Mouse (Mus musculus): ENCODE results near the gene Ckap5. TPM values are rescaled to one million over a fixed set of nuclear protein-coding genes. Genes with fewer than 3 reads are reported as not detected.

Gene Ckap5
- polyA plus RNA-seq, 1 experiment from 2014 or later = 84.9 TPM

DNA sequence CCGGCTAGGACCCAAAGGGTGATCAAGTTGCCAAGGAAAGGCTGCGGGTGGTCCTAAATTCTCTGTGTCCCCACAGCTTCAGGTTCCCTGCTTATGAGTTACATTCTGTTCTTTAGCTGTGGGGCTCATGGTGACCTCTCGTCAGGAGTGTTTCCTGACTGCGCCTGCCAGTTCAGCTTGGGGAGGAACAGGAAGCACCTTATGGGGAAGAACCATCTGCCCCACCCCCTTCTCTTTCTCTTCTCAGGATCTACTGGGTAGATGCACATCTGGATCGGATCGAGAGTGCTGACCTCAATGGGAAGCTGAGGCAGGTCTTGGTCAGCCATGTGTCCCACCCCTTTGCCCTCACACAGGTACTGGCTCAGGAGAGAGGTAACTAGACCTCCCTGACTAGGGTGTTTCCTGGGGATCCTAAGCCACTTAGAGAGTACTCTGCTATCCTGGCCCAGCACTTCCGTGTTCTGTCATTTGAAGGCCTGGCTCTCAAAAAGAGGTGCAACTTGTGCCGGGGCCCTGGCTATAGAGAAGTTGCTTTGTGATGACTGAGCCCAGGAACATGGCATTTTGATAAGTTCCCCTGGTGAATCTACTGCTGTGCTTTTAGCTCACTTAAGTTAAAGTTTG lies 28.4 kb upstream of the Ckap5 start:
- H3K27ac ChIP-seq (ENCODE audit: low read length) = no peak overlapping the region
- peaks cover 64% of the 10 kb centered on the region for H3K36me3 ChIP-seq (ENCODE audit: control insufficient read depth, insufficient read depth, low read length)
- no peaks in the 10 kb centered on the region for H3K4me1 ChIP-seq (replicated peaks; ENCODE audit: control insufficient read depth, insufficient read depth, low read length)
- H3K27me3 ChIP-seq (ENCODE audit: control insufficient read depth, insufficient read depth, low read depth, low read length) = no peaks in the 10 kb centered on the region
- H3K9me3 ChIP-seq (ENCODE audit: control insufficient read depth, low read length) = no peaks in the 10 kb centered on the region
- 85% methylated on average over 8 of the region's 8 CpGs for WGBS
- no peak for ATAC-seq (ENCODE audit: low read depth)
- H3K4me2 ChIP-seq (ENCODE audit: low read depth, low read length) = no peak overlapping the region
- no peak overlapping the region for H3K4me3 ChIP-seq (ENCODE audit: low read length)
- no peak overlapping the region for H3K9ac ChIP-seq (ENCODE audit: low read length)

DNA sequence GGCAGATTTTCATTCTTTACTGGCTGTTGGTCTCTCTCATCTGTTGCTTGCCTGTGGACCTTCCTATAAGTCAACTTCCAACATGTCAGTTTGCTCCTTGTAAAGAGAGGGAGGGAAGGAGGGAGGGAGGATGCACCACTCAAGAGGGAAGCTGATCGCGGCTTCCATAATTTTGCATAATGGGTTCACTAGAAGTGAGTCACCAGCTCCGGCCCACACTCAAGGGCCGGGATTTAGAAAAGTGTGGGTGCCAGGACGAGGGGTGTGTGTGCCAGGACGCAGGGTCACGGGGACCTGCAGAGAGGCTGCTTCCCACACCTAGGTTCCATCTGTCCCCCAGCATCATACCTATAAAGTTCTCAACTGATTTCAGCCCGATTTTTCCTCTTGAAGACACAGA lies 18.5 kb upstream of the Ckap5 start:
- peaks cover 64% of the 10 kb centered on the region for H3K36me3 ChIP-seq (ENCODE audit: control insufficient read depth, insufficient read depth, low read length)

DNA sequence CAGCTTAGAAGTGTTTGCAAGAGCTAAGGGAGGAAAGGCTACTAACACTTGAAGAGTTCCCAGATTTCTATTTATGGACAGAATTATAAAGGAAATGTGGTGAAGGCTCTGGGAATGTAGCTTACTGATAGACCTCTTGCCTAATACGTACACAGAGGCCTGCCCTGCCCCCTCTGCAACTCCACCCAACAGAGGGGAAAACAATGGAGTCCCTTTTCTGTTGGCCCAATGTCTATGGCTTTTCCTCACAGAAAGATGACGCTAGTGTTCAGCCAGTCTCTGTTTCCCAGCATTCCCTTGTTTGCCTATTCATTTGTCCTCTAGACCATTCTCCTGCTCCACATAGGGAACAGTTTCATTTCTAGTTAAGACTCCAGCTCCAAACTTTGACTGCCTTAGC lies 9.4 kb upstream of the Ckap5 start:
- 4% methylated on average over 2 of the region's 2 CpGs for WGBS
- Histone ChIP-seq H3K36me3 (ENCODE audit: control insufficient read depth, insufficient read depth, low read length) (peaks cover 7% of the 10 kb centered on the region), H3K9me3 (ENCODE audit: control insufficient read depth, low read length) (no peaks in the 10 kb centered on the region), H3K4me1 (replicated peaks; ENCODE audit: control insufficient read depth, insufficient read depth, low read length) (no peaks in the 10 kb centered on the region), H3K4me3 (ENCODE audit: low read length) (no peak overlapping the region), H3K4me2 (ENCODE audit: low read depth, low read length) (no peak overlapping the region), H3K9ac (ENCODE audit: low read length) (no peak overlapping the region), H3K27ac (ENCODE audit: low read length) (no peak overlapping the region), H3K27me3 (ENCODE audit: control insufficient read depth, insufficient read depth, low read depth, low read length) (no peaks in the 10 kb centered on the region)
- peak; percentile 75 for ATAC-seq (ENCODE audit: low read depth)

More for the DNA sequence above, 18.5 kb upstream of the Ckap5 start:
- Histone ChIP-seq H3K27me3 (ENCODE audit: control insufficient read depth, insufficient read depth, low read depth, low read length) (no peaks in the 10 kb centered on the region), H3K4me2 (ENCODE audit: low read depth, low read length) (no peak overlapping the region), H3K9me3 (ENCODE audit: control insufficient read depth, low read length) (no peaks in the 10 kb centered on the region), H3K4me1 (replicated peaks; ENCODE audit: control insufficient read depth, insufficient read depth, low read length) (no peaks in the 10 kb centered on the region), H3K27ac (ENCODE audit: low read length) (no peak overlapping the region), H3K9ac (ENCODE audit: low read length) (no peak overlapping the region), H3K4me3 (ENCODE audit: low read length) (no peak overlapping the region)
- ATAC-seq (ENCODE audit: low read depth) = no peak
- WGBS = 90% methylated on average over 8 of the region's 8 CpGs

DNA sequence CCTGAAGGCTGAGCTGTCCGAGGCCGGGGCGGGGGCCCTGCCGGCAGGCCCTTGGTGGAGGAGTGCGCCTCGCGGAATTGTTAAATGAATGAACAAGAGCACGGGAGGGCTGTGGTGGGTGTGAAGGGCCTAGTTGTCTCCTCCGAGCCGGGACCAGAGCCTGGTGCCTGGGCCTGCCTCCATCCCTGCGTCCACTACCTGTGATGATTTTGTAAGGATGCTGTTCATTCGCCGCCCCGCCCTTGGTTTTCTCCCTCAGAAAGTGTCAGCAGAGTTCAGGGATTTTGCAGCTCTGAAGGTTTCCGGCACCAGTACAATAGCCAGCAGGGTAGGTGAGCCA lies 555 bp downstream of the Ckap5 start:
- H3K4me2 ChIP-seq (ENCODE audit: low read depth, low read length) = peak overlapping the region; percentile 78
- WGBS = under 1% methylated on average over 14 of the region's 15 CpGs

DNA sequence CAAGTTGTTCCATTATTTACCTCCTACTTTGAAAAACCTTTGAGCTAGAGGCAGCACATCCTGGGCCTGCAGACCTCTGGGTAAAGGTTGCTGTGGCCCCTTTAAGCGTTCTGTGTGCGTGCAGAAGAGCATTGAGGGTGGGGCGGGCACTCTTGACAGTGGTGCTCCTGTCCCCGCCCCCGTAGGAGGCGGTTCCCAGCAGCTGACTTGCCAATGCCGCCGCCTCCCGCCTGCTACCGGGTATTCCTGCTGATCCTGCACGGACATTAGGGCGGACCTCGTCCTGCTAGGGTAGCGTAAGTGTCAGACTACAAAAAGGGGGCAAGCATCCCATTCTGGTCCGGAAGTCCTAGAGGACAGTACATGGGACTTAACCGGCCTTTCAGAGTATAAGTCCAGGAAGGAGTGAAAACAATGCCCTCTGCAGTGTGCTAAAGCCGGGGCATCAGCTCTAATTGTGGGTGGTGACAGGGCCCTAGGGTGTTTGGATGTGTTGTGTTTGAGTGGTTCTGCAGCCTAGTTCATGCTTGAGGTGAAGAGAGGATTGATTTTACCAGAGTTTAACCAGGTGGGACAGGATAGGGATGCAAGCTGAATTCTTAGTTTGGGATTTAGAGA lies 11.1 kb downstream of the Ckap5 start:
- Histone ChIP-seq H3K4me3 (ENCODE audit: low read length) (peak overlapping the region; percentile 45), H3K9me3 (ENCODE audit: control insufficient read depth, low read length) (no peaks in the 10 kb centered on the region), H3K27me3 (ENCODE audit: control insufficient read depth, insufficient read depth, low read depth, low read length) (no peaks in the 10 kb centered on the region), H3K27ac (ENCODE audit: low read length) (no peak overlapping the region), H3K4me1 (replicated peaks; ENCODE audit: control insufficient read depth, insufficient read depth, low read length) (peaks cover 12% of the 10 kb centered on the region), H3K36me3 (ENCODE audit: control insufficient read depth, insufficient read depth, low read length) (no peaks in the 10 kb centered on the region), H3K9ac (ENCODE audit: low read length) (peak overlapping the region; percentile 59), H3K4me2 (ENCODE audit: low read depth, low read length) (peak overlapping the region; percentile 67)
- ATAC-seq (ENCODE audit: low read depth) = peak; percentile 99
- WGBS = 4% methylated on average over 17 of the region's 17 CpGs

More for the DNA sequence above, 555 bp downstream of the Ckap5 start:
- H3K9me3 ChIP-seq (ENCODE audit: control insufficient read depth, low read length) = no peaks in the 10 kb centered on the region
- no peaks in the 10 kb centered on the region for H3K36me3 ChIP-seq (ENCODE audit: control insufficient read depth, insufficient read depth, low read length)
- H3K27me3 ChIP-seq (ENCODE audit: control insufficient read depth, insufficient read depth, low read depth, low read length) = no peaks in the 10 kb centered on the region
- H3K9ac ChIP-seq (ENCODE audit: low read length) = peak overlapping the region; percentile 98
- H3K4me1 ChIP-seq (replicated peaks; ENCODE audit: control insufficient read depth, insufficient read depth, low read length) = peaks cover 9% of the 10 kb centered on the region
- H3K27ac ChIP-seq (ENCODE audit: low read length) = peak overlapping the region; percentile 80
- H3K4me3 ChIP-seq (ENCODE audit: low read length) = peak overlapping the region; percentile 97
- peak; percentile 78 for ATAC-seq (ENCODE audit: low read depth)

DNA sequence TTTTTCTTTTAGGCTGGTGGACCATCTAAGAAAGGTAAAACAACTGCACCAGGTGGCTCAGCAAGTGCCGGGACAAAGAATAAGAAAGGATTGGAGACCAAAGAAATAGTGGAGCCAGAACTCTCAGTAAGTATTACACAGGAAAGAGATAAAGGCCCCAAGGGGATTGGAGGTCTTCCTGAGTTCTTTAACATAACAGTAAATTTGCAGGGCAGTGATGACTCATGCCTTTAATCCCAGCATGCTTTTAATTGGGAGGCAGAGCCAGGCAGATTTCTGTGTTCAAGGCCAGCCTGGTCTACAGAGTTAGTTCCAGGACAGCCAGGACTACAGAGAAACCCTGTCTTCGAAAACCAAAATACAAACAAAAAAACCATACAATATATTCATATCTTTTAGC lies 41.6 kb downstream of the Ckap5 start:
- H3K4me2 ChIP-seq (ENCODE audit: low read depth, low read length) = no peak overlapping the region
- peaks cover 41% of the 10 kb centered on the region for H3K36me3 ChIP-seq (ENCODE audit: control insufficient read depth, insufficient read depth, low read length)
- ATAC-seq (ENCODE audit: low read depth) = no peak
- no peak overlapping the region for H3K9ac ChIP-seq (ENCODE audit: low read length)
- 91% methylated on average over 2 of the region's 2 CpGs for WGBS
- H3K4me3 ChIP-seq (ENCODE audit: low read length) = no peak overlapping the region
- no peak overlapping the region for H3K27ac ChIP-seq (ENCODE audit: low read length)
- no peaks in the 10 kb centered on the region for H3K4me1 ChIP-seq (replicated peaks; ENCODE audit: control insufficient read depth, insufficient read depth, low read length)
- no peaks in the 10 kb centered on the region for H3K9me3 ChIP-seq (ENCODE audit: control insufficient read depth, low read length)
- H3K27me3 ChIP-seq (ENCODE audit: control insufficient read depth, insufficient read depth, low read depth, low read length) = no peaks in the 10 kb centered on the region

DNA sequence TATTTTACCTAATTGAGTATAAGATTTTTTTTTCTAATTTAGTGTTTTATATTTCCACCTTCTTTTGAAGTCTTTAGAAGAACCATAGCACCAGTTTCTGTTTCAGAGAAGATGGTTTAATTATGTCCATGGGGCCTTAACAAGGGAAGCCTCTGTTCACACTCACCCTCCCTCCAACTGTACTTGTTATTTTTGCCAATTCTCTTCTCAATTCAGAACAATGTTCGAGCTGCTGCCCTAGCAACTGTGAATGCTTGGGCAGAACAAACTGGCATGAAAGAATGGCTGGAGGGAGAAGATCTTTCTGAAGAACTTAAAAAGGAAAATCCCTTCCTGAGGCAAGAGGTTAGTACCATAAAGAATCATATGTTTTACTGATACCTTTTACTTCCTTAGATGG lies 54.3 kb downstream of the Ckap5 start:
- Histone ChIP-seq H3K4me1 (replicated peaks; ENCODE audit: control insufficient read depth, insufficient read depth, low read length) (no peaks in the 10 kb centered on the region), H3K36me3 (ENCODE audit: control insufficient read depth, insufficient read depth, low read length) (peaks cover 30% of the 10 kb centered on the region), H3K9ac (ENCODE audit: low read length) (no peak overlapping the region), H3K4me3 (ENCODE audit: low read length) (no peak overlapping the region), H3K4me2 (ENCODE audit: low read depth, low read length) (no peak overlapping the region), H3K27ac (ENCODE audit: low read length) (no peak overlapping the region), H3K9me3 (ENCODE audit: control insufficient read depth, low read length) (0 out of 2 replicates have a peak, but pooled peaks cover 2% of the 10 kb centered on the region), H3K27me3 (ENCODE audit: control insufficient read depth, insufficient read depth, low read depth, low read length) (no peaks in the 10 kb centered on the region)
- 72% methylated on average over 1 of the region's 1 CpGs for WGBS
- ATAC-seq (ENCODE audit: low read depth) = no peak

DNA sequence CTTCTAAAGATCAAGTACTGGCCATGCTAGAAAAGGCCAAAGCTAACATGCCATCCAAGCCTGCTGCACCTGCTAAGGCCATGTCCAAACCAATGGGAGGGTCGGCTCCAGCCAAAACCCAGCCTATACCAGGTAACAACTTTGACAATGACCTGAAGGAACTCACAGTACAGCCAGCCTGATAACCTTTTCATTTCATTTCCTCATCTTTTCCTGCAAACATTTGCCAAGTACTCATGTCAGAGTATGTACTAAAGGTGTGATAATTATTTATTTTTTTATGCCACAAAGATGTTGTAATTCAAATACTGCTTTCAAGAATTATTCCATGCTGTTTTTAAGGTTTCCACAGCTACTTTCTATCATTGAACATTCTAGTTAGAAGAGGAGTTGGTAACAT lies 59.7 kb downstream of the Ckap5 start:
- peaks cover 40% of the 10 kb centered on the region for H3K36me3 ChIP-seq (ENCODE audit: control insufficient read depth, insufficient read depth, low read length)
- H3K4me3 ChIP-seq (ENCODE audit: low read length) = no peak overlapping the region
- no peak overlapping the region for H3K4me2 ChIP-seq (ENCODE audit: low read depth, low read length)
- no peaks in the 10 kb centered on the region for H3K9me3 ChIP-seq (ENCODE audit: control insufficient read depth, low read length)
- no peak overlapping the region for H3K9ac ChIP-seq (ENCODE audit: low read length)
- no peak overlapping the region for H3K27ac ChIP-seq (ENCODE audit: low read length)
- ATAC-seq (ENCODE audit: low read depth) = no peak
- H3K27me3 ChIP-seq (ENCODE audit: control insufficient read depth, insufficient read depth, low read depth, low read length) = no peaks in the 10 kb centered on the region
- WGBS = 81% methylated on average over 1 of the region's 1 CpGs
- H3K4me1 ChIP-seq (replicated peaks; ENCODE audit: control insufficient read depth, insufficient read depth, low read length) = no peaks in the 10 kb centered on the region

DNA sequence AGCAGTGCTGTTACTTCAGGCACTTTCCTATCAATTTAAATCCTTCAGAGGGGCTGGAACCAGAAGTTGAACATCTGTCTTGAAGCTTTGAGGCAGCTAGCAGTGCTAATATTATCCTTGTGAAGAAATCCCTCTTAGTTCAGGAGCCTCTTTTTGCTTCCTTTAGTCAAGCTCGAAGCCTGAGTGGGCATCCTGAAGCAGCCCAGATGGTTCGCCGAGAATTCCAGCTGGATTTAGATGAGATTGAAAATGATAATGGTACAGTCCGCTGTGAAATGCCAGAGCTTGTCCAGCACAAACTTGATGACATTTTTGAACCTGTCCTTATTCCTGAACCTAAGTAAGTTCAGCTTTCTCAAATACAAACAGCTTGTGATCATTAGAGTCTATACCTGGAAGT lies 73.9 kb downstream of the Ckap5 start:
- 92% methylated on average over 4 of the region's 4 CpGs for WGBS
- no peak overlapping the region for H3K4me2 ChIP-seq (ENCODE audit: low read depth, low read length)
- no peak overlapping the region for H3K4me3 ChIP-seq (ENCODE audit: low read length)
- H3K9ac ChIP-seq (ENCODE audit: low read length) = no peak overlapping the region
- H3K36me3 ChIP-seq (ENCODE audit: control insufficient read depth, insufficient read depth, low read length) = peaks cover 62% of the 10 kb centered on the region
- H3K9me3 ChIP-seq (ENCODE audit: control insufficient read depth, low read length) = no peaks in the 10 kb centered on the region
- H3K4me1 ChIP-seq (replicated peaks; ENCODE audit: control insufficient read depth, insufficient read depth, low read length) = no peaks in the 10 kb centered on the region
- H3K27me3 ChIP-seq (ENCODE audit: control insufficient read depth, insufficient read depth, low read depth, low read length) = no peaks in the 10 kb centered on the region
- H3K27ac ChIP-seq (ENCODE audit: low read length) = no peak overlapping the region
- no peak for ATAC-seq (ENCODE audit: low read depth)

All from lung, embryonic 16.5 days (tissue).